Mouse (Mus musculus) retina, embryonic 14.5 days (tissue): ENCODE results near the gene Dvl2.

ENCODE experiments used
- DNase-seq: peaks from one replicate; pipeline ENCODE4 v3.0.0-alpha.2; 2015; ENCODE audit warnings: low spot score

Dvl2 gene

DNA sequence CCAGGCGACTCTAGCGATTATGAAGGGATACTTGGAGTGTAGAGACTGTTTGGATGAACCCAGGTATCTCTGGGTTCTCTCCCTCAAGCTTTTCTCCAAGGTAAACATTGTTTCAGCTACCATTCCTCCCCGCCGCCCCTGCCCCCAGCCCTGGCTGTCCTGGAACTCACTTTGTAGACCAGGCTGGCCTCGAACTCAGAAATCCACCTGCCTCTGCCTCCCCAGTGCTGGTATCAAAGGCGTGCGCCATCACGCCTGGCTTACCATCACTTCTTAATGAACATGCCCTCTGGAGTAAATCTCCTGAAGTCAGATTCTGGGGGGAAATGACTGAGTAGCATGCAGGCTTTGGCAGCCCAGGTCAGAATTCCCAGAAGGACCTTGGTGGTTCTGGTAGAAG lies 18.2 kb upstream of the Dvl2 start, which contains the start of gene Elp5:
Elp5 (minus strand) TSS at position 293 of the 400 bp plus-strand sequence.
- DNase-seq = no peak

DNA sequence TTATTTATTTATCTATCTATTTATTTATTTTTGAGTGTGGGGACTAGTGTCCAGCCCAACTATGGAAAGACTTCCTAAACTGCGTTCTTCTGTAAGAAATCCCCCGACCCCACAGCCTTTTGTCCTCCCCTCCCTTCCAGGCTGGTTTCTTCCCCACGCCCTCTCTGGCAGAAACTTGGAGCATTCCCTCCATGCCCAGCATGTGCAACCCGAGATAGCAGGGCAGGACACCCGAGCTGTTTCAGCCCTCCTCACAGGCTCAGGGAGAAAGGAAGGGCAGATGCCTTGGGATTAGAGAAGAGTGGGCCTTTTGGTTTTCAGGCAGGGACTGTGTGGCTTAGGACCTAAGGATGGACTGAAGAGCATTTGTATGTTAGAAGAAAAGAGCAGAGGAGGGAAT lies 17.5 kb upstream of the Dvl2 start:
- no peak for DNase-seq

DNA sequence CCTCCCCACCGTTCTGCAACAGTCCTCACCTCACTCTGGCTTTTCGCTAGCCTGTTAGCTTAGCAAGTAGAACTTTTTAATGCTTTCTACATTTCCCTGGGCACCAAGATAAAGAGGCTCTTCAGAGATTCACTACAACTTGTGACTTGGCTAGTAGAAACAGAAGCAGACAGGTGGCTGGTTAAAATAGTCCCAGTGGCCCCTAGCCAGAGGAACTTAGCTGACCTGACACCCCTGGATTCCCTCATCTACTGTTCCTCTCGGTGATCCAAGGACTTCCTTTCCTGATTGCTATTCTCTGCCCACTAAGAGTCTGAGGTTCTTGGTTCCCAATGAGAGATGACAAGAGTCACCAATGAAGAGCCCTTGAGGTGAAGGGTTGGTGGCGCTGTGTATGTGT lies 17.0 kb upstream of the Dvl2 start:
- DNase-seq = no peak

DNA sequence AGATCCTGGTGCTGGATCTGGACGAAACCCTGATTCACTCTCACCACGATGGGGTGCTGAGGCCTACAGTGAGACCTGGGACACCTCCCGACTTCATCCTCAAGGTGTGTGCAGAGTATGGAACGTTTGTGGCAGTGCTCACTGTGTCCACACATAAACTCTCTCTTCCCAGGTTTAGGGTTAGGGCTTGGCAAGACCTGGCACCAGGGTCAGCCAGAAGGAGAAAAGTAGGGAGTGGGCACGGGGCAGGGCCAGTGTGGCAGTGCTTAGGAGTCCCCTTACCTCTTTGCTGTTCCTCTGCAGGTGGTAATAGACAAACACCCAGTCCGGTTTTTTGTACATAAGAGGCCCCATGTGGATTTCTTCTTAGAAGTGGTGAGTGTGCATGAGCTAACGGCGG lies 16.0 kb upstream of the Dvl2 start:
- DNase-seq = no peak

DNA sequence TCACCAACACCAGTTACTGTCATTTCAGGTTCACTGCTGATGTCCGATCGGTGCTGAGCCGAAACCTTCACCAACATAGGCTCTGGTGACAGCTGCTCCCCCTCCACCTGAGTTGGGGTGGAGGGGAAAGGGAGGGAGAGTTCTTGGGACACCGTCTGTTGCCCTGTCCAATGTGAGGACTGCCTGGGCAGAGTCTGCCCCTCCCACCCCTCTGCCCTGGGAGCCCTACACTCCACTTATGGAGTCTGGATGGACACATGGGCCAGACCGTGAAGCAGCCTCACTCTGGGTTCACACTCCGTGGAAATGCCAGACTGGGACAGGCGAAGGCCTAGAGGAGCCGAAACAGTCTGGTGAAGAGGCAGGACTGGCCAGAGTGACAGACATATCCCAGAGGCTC lies 10.4 kb upstream of the Dvl2 start:
- no peak for DNase-seq

DNA sequence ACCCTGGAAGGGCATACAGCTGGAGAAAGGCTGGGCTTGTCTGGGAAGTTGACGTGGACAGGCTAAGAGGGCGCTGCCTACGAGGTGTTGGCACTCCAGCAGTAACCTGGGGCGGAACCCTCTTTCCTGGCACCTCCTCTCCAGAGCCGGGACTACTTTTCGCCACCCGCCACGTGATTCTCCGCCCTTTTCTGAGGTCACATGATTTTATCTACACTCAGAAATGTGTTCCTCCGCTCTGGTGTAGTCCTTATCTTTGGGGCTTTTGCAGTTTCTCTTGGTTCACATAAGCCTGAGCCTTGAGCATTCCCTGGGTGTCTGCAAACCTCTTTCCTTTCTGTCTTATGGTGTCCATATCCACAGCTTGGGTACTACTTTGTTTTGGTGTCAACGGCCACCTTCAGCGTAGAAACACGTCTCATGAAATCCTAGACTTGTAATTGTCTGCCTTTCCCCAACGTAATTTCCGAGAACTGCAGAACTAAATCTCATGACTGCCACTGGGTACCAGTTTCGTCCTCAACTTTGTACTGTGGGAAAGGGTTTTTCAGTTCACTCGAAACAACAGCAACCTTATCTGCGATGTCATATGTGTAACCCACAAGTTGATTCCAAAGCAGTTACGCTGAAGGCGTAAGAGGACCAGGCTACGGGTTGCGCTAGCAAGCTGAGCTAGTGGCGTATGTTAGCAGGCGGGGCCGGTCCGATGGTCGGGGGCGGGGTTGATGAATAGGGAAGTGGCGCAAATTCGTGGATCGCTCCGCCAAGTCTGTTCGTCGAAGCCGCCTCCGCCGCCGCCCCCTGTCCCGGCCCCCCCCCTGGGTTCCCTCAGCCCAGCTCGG lies 9.3 kb upstream of the Dvl2 start, which contains the start of gene Gabarap:
Gabarap (plus strand) TSS at position 294 of the 842 bp plus-strand sequence.
- peak; percentile 98 for DNase-seq

DNA sequence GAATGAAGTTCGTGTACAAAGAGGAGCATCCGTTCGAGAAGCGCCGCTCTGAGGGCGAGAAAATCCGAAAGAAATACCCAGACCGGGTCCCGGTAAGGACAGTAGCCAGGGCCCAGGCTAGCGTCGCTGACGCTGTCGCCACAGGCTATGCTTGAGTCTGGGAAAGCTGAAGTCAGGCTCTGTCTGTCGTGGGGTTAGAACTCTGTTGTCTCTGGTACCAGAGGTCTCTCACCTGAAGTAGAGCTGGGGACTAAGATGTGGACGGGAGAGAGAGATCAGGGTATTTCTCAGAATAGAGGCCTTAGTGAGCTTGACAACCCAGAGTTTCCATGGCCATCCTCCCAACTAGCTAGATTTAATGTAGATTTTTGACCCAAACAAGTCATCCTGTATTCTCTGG lies 8.7 kb upstream of the Dvl2 start:
- DNase-seq = peak; percentile 12

DNA sequence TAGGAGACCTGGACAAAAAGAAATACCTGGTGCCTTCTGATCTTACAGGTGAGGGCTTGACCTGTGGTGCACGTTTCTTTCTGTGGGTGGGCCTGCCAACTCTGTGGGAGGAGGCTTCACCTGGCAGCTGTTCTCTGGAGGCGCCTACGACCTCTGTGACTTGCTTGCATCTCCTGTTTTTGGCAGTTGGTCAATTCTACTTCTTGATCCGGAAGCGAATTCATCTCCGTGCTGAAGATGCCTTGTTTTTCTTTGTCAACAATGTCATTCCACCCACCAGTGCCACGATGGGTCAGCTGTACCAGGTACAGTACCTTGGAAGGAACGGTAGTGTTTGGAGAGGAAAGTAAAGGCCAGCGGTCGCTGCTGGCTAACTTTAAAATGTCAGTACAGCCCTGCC lies 8.0 kb upstream of the Dvl2 start:
- DNase-seq = no peak

DNA sequence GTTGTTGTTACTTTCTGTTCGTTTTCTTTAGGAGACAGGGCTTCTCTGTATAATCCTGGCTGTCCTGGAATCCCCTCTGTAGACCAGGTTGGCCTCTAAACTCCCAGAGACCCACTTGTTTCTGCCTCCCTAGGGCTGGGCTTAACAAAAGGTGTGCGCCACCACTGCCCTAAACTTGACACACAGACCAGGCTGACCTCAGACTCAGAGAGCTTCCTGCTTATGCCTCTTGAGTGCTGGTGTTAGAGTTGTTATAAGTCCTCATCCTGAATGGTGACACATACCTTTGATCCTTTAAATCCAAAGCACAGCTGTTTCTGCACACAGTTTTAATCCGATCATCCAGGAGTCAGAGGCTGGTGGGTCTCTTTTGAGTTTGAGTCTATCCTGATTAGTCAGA lies 7.5 kb upstream of the Dvl2 start:
- DNase-seq = no peak

DNA sequence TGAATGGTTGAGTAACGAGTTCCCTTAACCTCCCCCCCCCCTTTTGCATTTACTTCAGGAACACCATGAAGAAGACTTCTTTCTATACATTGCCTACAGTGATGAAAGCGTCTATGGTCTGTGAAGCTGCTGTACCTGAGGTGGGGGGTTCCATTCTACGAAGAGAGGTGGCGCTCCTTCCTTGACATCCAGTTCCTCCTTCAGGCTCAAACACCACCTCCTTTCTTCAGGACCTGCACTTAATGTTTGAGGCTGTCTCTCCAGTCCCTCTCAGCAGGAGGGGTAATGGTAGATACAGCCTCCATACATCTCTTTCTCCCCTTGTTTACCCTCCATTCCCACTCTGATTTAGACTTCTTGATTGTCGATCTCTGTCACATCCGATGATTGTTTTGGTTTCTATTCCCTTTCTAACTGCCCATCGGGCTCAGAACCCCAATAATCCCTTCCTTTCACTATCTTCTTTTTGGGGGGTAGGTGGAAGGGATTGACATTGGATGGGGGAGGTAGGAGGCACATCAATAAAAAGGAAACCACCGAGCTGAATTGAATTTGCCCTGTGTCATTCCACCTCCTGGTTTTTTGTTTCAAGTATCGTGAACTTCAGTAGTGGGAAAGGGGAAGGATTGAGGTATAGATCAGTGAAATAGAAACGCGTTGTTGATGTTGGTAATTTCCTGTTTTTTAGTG lies 5.8 kb upstream of the Dvl2 start:
- no peak for DNase-seq

DNA sequence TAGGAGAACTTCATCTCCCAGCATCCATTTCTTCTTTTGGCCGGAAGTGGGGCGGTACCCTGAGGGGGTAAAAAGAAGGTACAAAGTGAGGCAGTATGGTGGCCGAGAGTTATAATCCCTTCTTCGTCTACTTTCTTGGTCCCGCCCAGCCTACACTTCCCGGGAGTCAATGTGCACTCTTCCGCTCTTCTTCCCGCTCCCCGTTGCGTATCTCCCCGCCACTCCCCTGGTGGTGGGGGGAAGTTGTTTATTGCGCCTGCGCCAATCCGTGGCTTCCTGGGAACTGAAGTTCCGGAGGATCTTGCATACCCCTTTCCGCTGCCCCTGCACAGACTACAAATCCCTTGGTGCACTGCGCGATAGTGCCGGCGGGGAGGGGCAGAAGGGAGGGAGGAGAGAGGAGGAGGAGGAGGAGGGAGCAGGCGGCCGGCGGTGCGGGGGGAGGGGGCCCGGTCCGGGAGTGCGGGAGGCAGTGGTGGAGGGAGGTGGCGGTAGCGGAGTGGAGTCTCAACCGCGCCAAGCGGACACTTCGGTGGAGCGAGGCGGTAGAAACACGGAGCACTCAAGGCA lies 4.9 kb upstream of the Dvl2 start, which contains the start of gene Phf23:
Phf23 (plus strand) TSS at position 387 of the 570 bp plus-strand sequence.
- peak; percentile 98 for DNase-seq

DNA sequence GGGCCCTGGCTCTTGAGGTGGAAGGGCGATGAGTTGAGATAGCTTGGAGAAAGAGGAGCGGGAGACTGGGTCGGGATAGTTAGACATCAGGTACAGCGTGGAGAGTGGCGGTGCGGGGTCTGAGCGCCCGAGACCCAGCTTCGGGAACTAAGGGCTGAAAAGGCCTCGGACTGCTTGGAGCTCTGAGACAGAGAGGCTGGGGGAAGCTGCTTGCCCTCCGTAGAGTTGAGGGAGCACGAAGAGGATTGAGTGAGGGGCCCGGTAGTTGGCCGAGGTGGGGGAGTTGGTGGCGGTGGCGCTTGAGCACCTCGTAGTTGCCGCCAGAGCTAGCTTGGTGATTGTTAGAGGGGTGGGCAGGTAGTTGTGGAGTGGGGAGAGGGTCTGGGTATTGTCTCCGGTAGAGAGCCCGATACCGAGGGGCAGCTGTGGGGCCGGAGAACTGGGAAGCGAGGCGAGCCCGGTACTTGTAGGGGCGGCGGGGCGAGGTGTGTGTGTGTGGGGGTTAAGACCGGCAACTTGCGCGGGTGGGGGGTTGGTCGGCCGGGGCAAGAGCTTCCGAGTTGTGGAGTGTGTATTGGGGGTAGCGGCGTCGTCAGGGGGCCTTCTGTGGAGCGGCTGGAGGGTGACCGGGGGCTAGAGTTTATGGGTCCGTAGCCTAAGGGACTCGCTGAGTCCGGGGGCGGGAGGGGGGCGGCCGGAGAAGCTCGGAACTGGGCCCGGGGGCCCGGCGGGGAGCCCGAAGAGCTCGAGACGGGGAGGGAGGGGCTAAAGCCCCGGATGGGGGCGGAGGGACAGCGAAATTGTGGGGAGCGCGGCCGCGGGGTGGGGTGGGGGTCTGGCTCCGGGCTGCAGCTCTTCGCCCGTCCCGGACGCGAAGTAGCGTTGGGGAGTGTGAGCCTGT lies 4.0 kb upstream of the Dvl2 start:
- DNase-seq = peak; percentile 49

DNA sequence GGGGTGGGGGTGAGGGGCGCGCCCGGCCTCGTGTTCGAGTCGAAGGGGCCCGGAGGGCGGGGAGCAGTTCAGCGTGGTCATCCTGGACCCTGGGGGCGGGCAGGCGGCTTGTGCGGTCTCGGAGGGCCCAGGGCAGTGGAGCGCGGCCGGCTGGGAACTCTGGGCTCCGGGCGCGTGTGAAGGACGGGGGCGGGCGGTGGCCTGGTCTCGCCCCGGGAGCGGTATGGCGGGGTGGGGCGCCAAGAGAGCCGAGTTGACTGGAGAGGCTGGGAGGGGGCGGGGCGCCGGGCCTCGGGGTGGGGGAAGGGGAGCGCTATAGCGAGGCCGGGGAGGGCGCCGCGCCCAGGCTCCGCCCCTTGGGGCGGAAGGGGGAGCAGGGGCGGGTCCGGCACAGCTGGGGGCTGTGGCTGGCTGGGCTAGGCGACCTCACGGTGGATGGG lies 3.3 kb upstream of the Dvl2 start:
- DNase-seq = peak; percentile 84

DNA sequence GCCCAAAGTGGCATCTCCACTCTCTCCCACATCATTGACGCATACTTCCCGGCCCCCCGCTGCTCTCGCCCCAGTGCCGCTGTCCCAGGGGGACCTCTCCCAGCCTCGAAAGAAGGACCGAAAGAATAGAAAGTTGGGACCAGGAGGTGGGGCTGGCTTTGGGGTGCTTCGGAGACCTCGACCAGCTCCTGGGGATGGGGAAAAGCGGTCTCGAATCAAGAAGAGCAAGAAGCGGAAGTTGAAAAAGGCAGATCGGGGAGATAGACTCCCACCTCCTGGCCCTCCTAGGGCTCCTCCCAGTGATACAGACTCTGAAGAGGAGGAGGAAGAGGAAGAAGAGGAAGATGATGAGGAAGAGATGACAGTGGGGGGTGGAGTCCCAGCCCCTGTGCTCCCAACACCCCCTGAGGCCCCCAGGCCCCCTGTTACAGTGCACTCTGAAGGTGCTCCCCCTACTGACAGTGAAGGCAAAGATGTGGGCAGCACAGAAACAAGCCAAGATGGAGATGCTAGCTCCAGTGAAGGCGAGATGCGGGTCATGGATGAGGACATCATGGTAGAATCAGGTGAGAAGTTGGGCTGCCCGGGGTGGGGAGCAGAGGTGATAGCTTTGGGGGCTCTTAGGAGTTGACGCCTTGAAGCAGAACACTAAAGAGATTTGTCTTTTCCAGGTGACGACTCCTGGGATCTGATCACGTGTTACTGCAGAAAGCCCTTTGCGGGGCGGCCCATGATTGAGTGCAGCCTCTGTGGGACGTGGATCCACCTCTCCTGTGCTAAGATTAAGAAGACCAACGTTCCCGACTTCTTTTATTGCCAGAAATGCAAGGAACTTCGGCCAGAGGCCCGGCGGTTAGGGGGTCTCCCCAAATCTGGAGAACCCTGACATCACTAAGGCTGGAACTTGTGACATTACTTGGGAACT lies 1.6 kb upstream of the Dvl2 start:
- DNase-seq = no peak

DNA sequence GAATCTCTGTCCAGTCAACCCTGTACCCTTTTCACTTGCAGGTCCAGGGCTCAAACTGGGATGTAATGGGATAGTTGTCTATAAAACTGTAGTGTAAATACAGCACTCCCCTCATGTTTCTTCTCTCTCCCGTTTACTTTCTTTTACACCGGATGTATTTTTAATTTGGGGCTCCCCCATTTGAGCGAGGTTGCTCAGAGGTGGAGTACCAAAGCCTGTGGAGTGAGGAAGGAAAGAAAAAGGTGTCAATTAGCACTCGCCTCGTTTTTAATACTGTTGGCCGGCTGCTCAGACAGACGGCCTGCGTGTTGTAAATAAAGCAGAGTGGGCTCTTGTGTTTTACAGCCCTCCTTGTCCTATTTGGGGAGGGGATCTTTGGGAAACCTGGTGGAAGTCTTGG lies 729 bp upstream of the Dvl2 start:
- DNase-seq = no peak

DNA sequence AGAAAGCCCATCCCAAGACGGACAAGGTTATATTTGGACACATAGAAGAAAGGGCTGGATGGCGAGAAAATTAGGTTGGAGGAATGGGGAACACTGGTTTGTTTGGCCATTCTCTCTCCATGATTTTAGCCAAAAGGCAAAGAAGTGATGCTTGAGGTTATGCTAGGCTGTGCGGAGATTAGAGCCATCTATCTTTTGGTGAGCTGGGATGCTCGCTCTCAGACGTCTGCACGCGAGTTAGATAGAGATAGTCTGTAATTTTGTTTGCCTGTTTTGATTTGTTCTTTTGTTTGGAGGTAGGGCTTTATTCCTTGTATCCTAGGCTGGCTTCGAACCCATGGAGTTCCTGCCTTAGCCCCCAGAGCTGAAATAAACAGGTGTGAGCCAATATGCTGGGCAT lies 764 bp downstream of the Dvl2 start:
- DNase-seq = no peak

DNA sequence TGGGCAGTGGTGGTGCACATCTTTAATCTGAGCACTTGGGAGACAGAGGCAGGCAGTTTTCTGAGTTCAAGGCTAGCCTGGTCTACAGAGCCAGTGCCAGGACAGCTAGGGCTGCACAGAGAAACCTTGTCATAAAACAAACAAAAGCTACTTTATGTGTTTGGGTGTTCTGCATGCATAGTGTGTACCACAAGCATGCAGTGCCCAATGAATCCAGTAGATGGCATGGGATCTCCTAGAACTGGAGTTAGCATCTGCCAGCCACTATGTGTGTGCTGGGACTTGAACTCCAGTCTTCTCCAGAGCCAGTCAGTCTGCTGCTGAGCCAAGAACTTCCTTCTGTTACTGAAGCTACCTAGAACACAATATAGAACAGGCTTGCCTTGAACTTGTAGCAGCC lies 1.5 kb downstream of the Dvl2 start:
- DNase-seq = peak; percentile 69

DNA sequence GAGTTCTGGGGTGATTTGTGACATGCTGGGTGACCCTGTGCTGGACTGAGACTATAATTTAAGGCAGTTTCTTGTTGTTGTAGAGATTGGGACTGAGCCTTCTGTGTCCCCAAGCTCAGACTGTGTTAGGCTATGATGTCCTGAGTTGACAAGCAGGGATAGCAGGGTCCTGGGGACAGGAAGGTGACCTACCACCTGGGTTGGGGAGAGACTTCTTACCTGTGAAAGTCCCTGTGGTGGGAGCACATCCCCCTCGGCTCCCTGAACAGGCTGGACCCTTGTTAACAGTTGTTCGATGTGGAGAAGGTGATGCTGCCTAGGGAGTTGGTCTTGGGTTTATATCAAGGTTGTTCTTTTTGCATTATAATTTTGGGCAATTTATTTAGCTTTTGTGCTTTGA lies 2.1 kb downstream of the Dvl2 start:
- DNase-seq = no peak

DNA sequence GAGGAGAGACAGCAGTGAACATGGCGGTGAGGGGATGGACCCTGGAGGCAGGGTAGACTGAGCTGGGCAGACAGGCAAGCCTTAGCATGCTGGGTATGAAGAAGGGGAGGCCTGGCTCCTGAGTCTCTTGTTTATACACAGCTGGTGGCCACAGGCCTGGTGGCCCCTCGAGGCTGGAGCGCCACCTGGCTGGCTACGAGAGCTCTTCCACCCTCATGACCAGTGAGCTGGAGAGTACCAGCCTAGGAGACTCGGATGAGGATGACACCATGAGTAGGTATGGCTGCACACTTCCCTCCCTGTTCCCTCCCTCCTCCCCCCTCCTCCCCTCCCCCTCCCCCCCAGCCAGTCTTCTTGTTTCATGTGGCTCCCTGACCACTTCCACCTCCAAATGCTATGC lies 5.1 kb downstream of the Dvl2 start:
- DNase-seq = no peak

DNA sequence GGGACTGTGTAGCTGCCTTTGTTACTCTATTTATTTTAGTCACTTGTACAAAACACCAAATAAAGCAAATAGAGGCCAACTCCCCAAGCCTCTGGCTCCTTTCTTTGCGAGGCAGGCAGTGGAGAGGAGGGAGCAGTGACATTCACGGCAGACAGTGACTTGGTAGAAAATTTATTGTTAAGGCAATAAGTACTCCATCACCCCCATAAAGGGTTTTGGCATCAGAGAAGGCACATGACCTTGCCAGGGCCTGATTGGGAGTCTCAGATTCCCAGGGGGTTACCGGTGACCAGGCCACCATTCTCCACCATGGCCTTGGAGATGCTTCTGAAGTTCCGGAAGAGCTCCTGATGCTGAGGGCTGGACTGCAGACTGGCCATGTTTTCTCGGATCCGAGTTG lies 9.6 kb downstream of the Dvl2 start:
- no peak for DNase-seq

DNA sequence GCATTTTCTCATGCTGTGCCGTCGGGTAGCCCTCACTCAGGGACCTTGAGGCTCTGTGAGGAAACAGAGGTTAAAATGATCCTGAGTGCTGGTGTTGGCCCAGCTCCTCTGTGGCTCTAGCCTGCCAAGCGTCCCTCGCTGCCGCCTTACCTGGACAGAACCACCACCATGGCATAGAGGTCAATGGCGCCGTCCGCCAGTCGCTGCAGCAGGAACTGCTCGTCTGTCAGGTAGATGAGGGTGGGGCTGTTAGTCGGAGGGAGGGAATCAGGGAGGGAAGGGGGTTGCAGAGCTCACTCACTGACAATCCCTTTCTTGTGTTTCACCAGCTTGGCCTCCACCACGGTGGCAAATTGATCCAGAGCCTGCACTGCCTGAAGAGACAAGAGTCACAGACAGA lies 10.2 kb downstream of the Dvl2 start:
- DNase-seq = no peak
